Mouse (Mus musculus) forebrain, postnatal 0 days (tissue): ENCODE measurements around the gene Stkld1. TPM values are rescaled to one million over a fixed set of nuclear protein-coding genes. Genes with fewer than 3 reads are reported as not detected.

Experiments used
- ATAC-seq: fragments of 200-750 bp; cut with Nextera tagmentation; 2 replicates; pipeline ENCODE4 v1.8.0; 2017; ENCODE audit warnings: mild to moderate bottlenecking, moderate library complexity
- DNase-seq: peaks from one replicate; pipeline ENCODE4 v3.0.0-alpha.2; 2015
- H3K27ac ChIP-seq: fragments of 300-500 bp; sonication (generic); 2 replicates; pipeline ENCODE4 v1.5.1; 2014; ENCODE audit warnings: low read depth, mild to moderate bottlenecking, antibody characterized with exemption, low read length, moderate library complexity, mixed read lengths
- H3K27me3 ChIP-seq: fragments of 300-500 bp; sonication (generic); 2 replicates; pipeline ENCODE4 v1.6.1; 2014; ENCODE audit warnings: mild to moderate bottlenecking, low read length, mixed read lengths; ENCODE audit not compliant: insufficient read depth
- H3K36me3 ChIP-seq: fragments of 300-500 bp; sonication (generic); 2 replicates; pipeline ENCODE4 v1.6.1; 2014; ENCODE audit warnings: mild to moderate bottlenecking, moderate library complexity; ENCODE audit not compliant: insufficient read depth
- H3K4me1 ChIP-seq: fragments of 300-500 bp; sonication (generic); 2 replicates; pipeline ENCODE4 v1.6.1; 2014; ENCODE audit warnings: antibody characterized with exemption; ENCODE audit not compliant: insufficient read depth
- H3K4me2 ChIP-seq: fragments of 300-500 bp; sonication (generic); 2 replicates; pipeline ENCODE4 v1.6.1; 2014; ENCODE audit warnings: low read depth, mild to moderate bottlenecking, moderate library complexity
- H3K4me3 ChIP-seq: fragments of 300-500 bp; sonication (generic); 2 replicates; pipeline ENCODE4 v1.5.1; 2014; ENCODE audit warnings: low read depth, low read length, mixed read lengths
- H3K9ac ChIP-seq: fragments of 300-500 bp; sonication (generic); 2 replicates; pipeline ENCODE4 v1.6.1; 2014; ENCODE audit warnings: mild to moderate bottlenecking
- H3K9me3 ChIP-seq: fragments of 300-500 bp; sonication (generic); 2 replicates; pipeline ENCODE4 v1.6.1; 2016; ENCODE audit warnings: low read length
- CTCF ChIP-seq: sonication (generic); IDR thresholded peaks from 2 replicates; pipeline ENCODE4 v1.5.1; 2016; ENCODE audit warnings: antibody characterized with exemption, control low read depth, low read depth
- WGBS: fragments of 180-500 bp; shearing (Covaris S2); extraction: QIAGEN DNeasy Blood & Tissue Kit; methylation state at CpG from one replicate; pipeline ENCODE4 v1.1.7; 2014; 5-methylcytosine and 5-hydroxymethylcytosine counted together
- polyA plus RNA-seq: library from polyadenylated mRNA; unstranded; fragments of >200 nt; fragmentation: Nextera tagmentation; extraction: Ambion mirVana; gene quantifications from 2 replicates; pipeline ENCODE4 v1.2.1, GENCODE M21; 2015
- total RNA-seq: library from RNA; depleted of rRNA; stranded (reverse); fragments of >200 nt; gene quantifications from 2 replicates; pipeline ENCODE4 v1.2.3, GENCODE M21; 2014

Gene Stkld1
- total and polyA plus RNA-seq, 2 experiments from 2014 or later, result 0.33 TPM; not detected in 1

DNA sequence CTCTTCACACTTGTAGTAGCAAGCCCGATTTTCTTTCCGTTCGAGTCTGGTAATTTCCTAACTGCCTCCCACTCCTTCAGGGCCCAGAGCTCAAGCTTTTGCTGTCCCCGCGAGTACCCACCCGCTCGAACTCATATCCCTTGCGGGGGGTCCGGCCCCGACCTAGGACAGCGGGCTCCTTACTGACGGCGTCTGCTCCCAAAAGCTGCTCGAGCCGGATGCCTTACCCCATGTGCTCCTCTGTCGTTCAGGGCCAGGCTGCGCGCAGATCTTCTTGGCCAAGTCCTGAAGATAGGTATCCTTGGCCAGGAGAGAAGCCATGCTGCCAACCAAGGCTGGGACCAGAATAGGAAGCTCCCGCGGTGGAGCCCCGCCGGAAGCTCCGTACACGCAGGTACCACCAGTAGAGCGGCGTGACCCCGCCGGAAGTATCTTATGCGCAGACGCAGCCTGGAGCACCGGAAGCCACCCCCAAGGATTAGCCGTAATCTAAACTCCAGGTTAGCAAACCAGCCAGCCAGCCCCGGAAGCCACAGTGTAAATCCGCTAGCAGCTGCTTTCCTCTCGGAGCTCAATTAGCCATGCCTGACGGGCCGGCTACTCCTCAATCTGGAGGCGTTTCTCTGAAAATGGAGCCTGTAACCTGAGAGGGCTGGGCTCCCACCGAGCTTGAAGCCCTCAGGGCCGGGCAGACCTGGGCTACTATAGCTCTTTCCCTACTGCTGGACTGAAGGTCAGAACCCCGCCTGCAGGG, 31.2 kb upstream of the Stkld1 start, which contains the start of gene Surf6:
Gene Surf6 (minus strand): TSS at position 413 of the 754 bp plus-strand sequence.
- peaks cover 12% of the 10 kb centered on the region for H3K4me1 ChIP-seq
- H3K4me2 ChIP-seq, result peak within 1 kb of the TSS; percentile 81
- H3K27me3 ChIP-seq, result no peaks in the 10 kb centered on the region
- H3K27ac ChIP-seq, result peak within 1 kb of the TSS; percentile 87
- DNase-seq (peak; percentile 97), ATAC-seq (peak; percentile 99)
- H3K4me3 ChIP-seq, result peak within 1 kb of the TSS; percentile 63
- under 1% methylated on average over 41 of the region's 41 CpGs for WGBS
- peaks cover 57% of the 10 kb centered on the region for H3K36me3 ChIP-seq
- no peaks in the 10 kb centered on the region for H3K9me3 ChIP-seq
- TF ChIP-seq CTCF, result no peak
- peak within 1 kb of the TSS; percentile 77 for H3K9ac ChIP-seq

DNA sequence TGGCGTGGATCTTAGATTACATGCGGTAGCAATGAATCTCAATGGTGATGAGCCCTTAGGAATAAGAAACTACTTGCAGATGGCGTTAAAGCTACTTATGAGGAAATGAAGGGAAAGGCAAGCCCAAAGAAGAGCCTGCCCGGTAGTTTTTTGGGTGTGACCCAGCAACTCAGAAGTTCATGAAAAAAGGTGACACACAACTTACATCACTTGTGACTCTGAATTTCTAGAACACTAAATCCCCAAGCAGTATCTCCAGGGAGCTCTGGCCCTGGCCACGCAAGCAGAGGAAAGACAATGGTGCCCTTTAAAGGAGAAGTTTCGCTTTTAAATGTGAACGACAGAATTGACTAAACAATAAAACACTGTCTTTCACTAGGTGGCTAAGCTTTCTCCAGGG, 30.5 kb upstream of the Stkld1 start:
- H3K4me1 ChIP-seq, result peaks cover 12% of the 10 kb centered on the region
- peaks cover 55% of the 10 kb centered on the region for H3K36me3 ChIP-seq
- peak overlapping the region; percentile 87 for H3K27ac ChIP-seq
- TF ChIP-seq CTCF, result no peak
- peak overlapping the region; percentile 81 for H3K4me2 ChIP-seq
- peak overlapping the region; percentile 63 for H3K4me3 ChIP-seq
- H3K9me3 ChIP-seq, result no peaks in the 10 kb centered on the region
- WGBS, result 11% methylated on average over 7 of the region's 7 CpGs
- no peak for ATAC-seq
- no peaks in the 10 kb centered on the region for H3K27me3 ChIP-seq
- no peak for DNase-seq
- H3K9ac ChIP-seq, result peak overlapping the region; percentile 77

DNA sequence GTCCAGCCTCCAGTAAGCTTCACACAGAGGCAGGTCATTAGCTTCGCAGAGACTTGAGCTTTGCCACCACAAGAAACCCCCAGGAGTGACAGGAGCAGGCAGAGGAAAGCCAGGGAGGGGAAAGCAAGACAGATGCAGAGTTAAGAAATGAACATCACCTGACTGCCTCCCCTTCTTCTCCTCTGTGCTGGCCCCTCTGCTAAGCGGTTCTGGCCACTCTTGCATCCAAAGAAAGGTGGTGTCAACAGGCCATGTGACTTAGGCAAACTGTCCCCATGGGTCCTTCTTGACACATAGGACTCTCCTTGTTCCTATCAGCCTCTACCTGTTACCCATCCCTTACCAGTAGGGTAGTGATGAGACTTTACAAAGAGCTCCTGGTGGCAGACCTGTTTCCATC, 27.9 kb upstream of the Stkld1 start:
- Histone ChIP-seq H3K27ac (no peak overlapping the region), H3K36me3 (peaks cover 38% of the 10 kb centered on the region), H3K9ac (no peak overlapping the region), H3K9me3 (no peaks in the 10 kb centered on the region), H3K4me1 (peaks cover 22% of the 10 kb centered on the region), H3K4me2 (no peak overlapping the region), H3K4me3 (no peak overlapping the region), H3K27me3 (no peaks in the 10 kb centered on the region)
- DNase-seq, result no peak
- WGBS, result 100% methylated on average over 2 of the region's 2 CpGs
- no peak for TF ChIP-seq CTCF
- ATAC-seq, result no peak

DNA sequence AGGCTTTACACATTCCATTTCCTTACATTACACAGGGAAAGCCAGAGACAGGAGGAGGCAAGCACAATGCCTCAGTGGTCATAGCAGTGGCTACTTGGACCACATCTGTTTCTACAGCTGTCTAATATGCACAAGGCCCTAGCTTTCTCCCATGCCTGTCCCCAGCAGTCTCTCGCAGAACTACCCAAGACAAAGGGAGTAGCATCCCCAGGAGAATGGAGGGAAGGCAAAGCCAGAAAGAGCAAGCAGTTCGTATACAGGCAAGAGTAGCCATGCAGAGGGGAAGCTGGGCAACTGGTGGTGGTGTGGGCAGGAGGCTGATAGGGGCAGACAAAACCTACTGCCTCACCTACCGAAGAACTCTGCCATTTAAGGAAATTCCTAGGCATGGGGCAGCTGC, 27.4 kb upstream of the Stkld1 start:
- no peak overlapping the region for H3K27ac ChIP-seq
- no peak for TF ChIP-seq CTCF
- H3K36me3 ChIP-seq, result peaks cover 38% of the 10 kb centered on the region
- 95% methylated on average over 3 of the region's 3 CpGs for WGBS
- no peak for DNase-seq
- ATAC-seq, result no peak
- no peak overlapping the region for H3K4me3 ChIP-seq
- H3K4me1 ChIP-seq, result peaks cover 22% of the 10 kb centered on the region
- H3K9ac ChIP-seq, result no peak overlapping the region
- H3K27me3 ChIP-seq, result no peaks in the 10 kb centered on the region
- H3K9me3 ChIP-seq, result no peaks in the 10 kb centered on the region
- H3K4me2 ChIP-seq, result no peak overlapping the region

DNA sequence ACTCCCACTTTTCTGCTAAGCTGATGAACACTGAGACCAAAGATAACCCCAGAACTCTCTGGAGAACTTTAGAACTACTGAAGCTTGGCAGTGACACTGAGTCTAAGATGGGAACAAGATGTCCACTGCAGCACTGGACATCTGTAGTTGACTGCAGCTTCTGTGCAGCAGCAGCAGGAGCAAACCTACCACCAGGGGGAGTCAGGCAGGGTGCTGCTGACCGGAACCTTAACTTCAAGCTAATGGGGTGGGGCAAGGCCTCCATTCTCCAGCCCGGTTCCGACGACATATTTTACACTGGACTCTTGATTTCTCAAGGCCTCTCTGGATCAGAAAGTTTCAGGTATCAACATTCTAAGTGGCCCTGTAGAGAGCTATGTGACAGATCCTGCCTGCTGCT, 26.7 kb upstream of the Stkld1 start:
- no peak overlapping the region for H3K27ac ChIP-seq
- H3K4me2 ChIP-seq, result no peak overlapping the region
- 61% methylated on average over 4 of the region's 4 CpGs for WGBS
- no peak overlapping the region for H3K9ac ChIP-seq
- H3K9me3 ChIP-seq, result no peaks in the 10 kb centered on the region
- peaks cover 40% of the 10 kb centered on the region for H3K36me3 ChIP-seq
- TF ChIP-seq CTCF, result peak; percentile 78
- DNase-seq, result no peak
- no peak for ATAC-seq
- H3K4me1 ChIP-seq, result peaks cover 24% of the 10 kb centered on the region
- H3K27me3 ChIP-seq, result no peaks in the 10 kb centered on the region
- no peak overlapping the region for H3K4me3 ChIP-seq

DNA sequence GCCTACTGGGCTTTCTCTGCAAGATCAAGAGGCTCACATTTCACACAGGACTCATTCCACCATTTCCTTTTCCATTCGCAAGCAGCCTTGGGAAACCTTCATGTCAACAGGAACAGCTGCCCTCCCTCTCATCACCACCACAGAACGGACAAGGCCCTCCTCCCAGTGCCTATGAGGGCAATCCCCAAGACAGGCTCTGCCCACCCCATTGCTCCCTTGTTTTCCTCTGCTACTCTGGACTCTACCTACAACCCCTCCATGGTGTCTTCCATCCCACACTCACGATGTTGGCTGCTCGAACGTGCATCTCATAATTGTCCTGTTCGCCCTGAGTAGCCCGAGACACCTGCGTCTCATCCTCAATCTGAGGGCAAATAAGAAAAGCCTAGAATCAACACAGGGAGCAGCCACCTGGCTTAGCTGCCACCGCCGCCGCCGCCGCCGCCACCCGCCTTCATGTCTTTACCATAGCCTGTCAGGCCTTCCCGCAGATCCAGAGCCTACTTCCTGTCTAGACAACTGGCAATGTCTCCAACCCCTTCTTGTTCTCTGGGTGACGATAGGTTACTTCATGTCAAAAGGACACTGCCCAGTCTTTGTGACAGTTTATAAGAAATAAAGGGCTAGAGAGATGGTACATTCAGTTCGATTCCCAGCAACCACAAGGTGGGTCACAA, 25.0 kb upstream of the Stkld1 start:
- no peak for TF ChIP-seq CTCF
- Histone ChIP-seq H3K4me1 (peaks cover 20% of the 10 kb centered on the region), H3K9ac (peak overlapping the region; percentile 25; the same call in 1 of the 2 replicates), H3K36me3 (peaks cover 57% of the 10 kb centered on the region), H3K4me2 (peak overlapping the region; percentile 76), H3K9me3 (no peaks in the 10 kb centered on the region), H3K4me3 (peak overlapping the region; percentile 71), H3K27me3 (no peaks in the 10 kb centered on the region), H3K27ac (no peak overlapping the region)
- DNase-seq (no peak), ATAC-seq (no peak)
- WGBS, result 86% methylated on average over 18 of the region's 18 CpGs

DNA sequence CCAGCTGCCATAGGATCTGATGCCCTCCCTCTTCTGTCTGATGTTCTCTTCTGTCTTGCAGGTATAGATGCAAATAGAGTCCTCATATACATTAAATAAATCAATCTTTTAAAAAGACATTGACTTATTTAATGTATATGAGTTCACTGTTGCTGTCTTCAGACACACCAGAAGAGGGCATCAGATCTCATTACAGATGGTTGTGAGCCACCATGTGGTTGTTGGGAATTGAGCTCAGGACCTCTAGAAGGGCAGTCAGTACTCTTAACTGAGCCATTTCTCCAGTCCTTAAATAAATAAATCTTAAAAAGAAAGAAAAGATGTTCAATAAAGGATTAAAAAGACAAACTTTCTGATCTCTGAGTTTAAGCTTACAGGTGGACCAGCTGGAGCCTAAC, 24.5 kb upstream of the Stkld1 start:
- H3K4me3 ChIP-seq, result peak overlapping the region; percentile 71
- no peaks in the 10 kb centered on the region for H3K9me3 ChIP-seq
- peaks cover 59% of the 10 kb centered on the region for H3K36me3 ChIP-seq
- H3K4me1 ChIP-seq, result peaks cover 19% of the 10 kb centered on the region
- ATAC-seq, result no peak
- no peaks in the 10 kb centered on the region for H3K27me3 ChIP-seq
- DNase-seq, result no peak
- peak overlapping the region; percentile 94 for H3K9ac ChIP-seq
- H3K27ac ChIP-seq, result peak overlapping the region; percentile 97; the same call in 1 of the 2 replicates
- TF ChIP-seq CTCF, result peak; percentile 52
- H3K4me2 ChIP-seq, result peak overlapping the region; percentile 76
